Mouse (Mus musculus): ENCODE results near the gene Rgs19.

DNA sequence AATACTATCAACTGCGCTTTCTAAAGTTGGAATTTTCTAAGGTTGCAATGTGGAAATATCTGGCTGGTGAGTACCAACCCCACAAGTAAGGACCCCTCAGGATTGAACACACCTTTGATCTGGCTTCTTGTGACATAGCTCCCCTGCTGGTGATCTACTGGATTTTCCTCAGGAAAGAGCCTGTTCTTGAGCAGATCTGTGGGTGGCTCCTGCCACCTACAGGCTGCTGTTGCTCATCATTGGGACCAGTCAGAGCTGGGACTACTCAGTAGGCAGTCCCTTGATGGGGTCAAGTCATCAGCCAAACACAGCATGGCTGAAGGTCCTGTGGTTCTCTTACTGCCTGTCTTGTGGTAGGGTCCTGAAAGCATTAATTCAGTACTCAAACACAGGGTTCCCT, 15.0 kb downstream of the Rgs19 start:
- TF ChIP-seq CTCF (IDR thresholded peaks at IDR 0.05; ENCODE audit: extremely low read depth, insufficient read depth, low read length) (peak; percentile 99), POLR2A (IDR thresholded peaks at IDR 0.05; ENCODE audit: extremely low read depth, insufficient read depth, low read length) (no peak)

All from cortical plate, adult 2 months (tissue).